Mouse (Mus musculus) adrenal gland, postnatal 10 days (tissue): ENCODE measurements at regions not wholly inside any gene's neighbourhood (a gene's known extent, or its start where the extent isn't known, plus 50 kb on each side); places are given as distances from the start of the nearest gene placed in this dataset.

Experiments
- DNase-seq: peaks from one replicate; pipeline ENCODE4 v3.0.0; 2021; ENCODE audit warnings: mixed read lengths

- DNase-seq: no peak
Observed at GRCm38 (mm10) chr3:100401080-100401479, 88.0 kb downstream of the Tent5c start.

GRCm38 (mm10) chr3:100397491-100397890 lies 91.6 kb downstream of the Tent5c start:
- no peak for DNase-seq

GRCm38 (mm10) chr3:100394911-100395604 lies 94.1 kb downstream of the Tent5c start:
- no peak for DNase-seq

GRCm38 (mm10) chr3:100393956-100394355 lies 95.2 kb downstream of the Tent5c start:
- no peak for DNase-seq

GRCm38 (mm10) chr3:100382181-100382580 lies 106.9 kb downstream of the Tent5c start:
- no peak for DNase-seq

- no peak for DNase-seq
Observed at GRCm38 (mm10) chr3:100381363-100381762, 107.8 kb downstream of the Tent5c start.

- DNase-seq: no peak
Observed at GRCm38 (mm10) chr3:100376162-100376561, 113.0 kb downstream of the Tent5c start.

GRCm38 (mm10) chr3:100366884-100367840 lies 122.0 kb downstream of the Tent5c start:
- DNase-seq: no peak

GRCm38 (mm10) chr3:100366447-100366846 lies 122.7 kb downstream of the Tent5c start:
- no peak for DNase-seq

- no peak for DNase-seq
Observed at GRCm38 (mm10) chr3:100365354-100365945, 123.7 kb downstream of the Tent5c start.

GRCm38 (mm10) chr3:100364706-100365105 lies 124.4 kb downstream of the Tent5c start:
- DNase-seq: no peak

GRCm38 (mm10) chr3:100362983-100363382 lies 126.1 kb downstream of the Tent5c start:
- no peak for DNase-seq

- DNase-seq: no peak
Observed at GRCm38 (mm10) chr3:100360019-100360418, 129.1 kb downstream of the Tent5c start.

- peak; percentile 31 for DNase-seq
Observed at GRCm38 (mm10) chr3:100359036-100359435, 130.1 kb downstream of the Tent5c start.

GRCm38 (mm10) chr3:100333478-100333877 lies 155.6 kb downstream of the Tent5c start:
- no peak for DNase-seq

- DNase-seq: no peak
Observed at GRCm38 (mm10) chr3:100318357-100318756, 156.2 kb upstream of the Wdr3 start.

- DNase-seq: no peak
Observed at GRCm38 (mm10) chr3:100287818-100288217, 125.6 kb upstream of the Wdr3 start.

GRCm38 (mm10) chr3:100266976-100267375 lies 104.8 kb upstream of the Wdr3 start:
- no peak for DNase-seq

- DNase-seq: no peak
Observed at GRCm38 (mm10) chr3:100264991-100265390, 102.8 kb upstream of the Wdr3 start.
